Mouse (Mus musculus) forebrain, embryonic 12.5 days (tissue): ENCODE measurements at regions not wholly inside any gene's neighbourhood (a gene's known extent, or its start where the extent isn't known, plus 50 kb on each side); places are given as distances from the start of the nearest gene placed in this dataset.

Experiments
- ATAC-seq: fragments of 200-750 bp; cut with Nextera tagmentation; 2 replicates; pipeline ENCODE4 v1.8.0; 2017; ENCODE audit warnings: moderate TSS enrichment; ENCODE audit not compliant: low FRiP score
- H3K27ac ChIP-seq: fragments of 300-500 bp; sonication (generic); 2 replicates; pipeline ENCODE4 v1.5.1; 2016; ENCODE audit warnings: mild to moderate bottlenecking
- H3K27me3 ChIP-seq: fragments of 300-500 bp; sonication (generic); 2 replicates; pipeline ENCODE4 v1.6.1; 2016; ENCODE audit warnings: mild to moderate bottlenecking
- H3K36me3 ChIP-seq: fragments of 300-500 bp; sonication (generic); replicated peaks from 2 replicates; pipeline ENCODE4 v1.6.1; 2016; ENCODE audit warnings: mild to moderate bottlenecking
- H3K4me1 ChIP-seq: fragments of 300-500 bp; sonication (generic); 2 replicates; pipeline ENCODE4 v1.6.1; 2016
- H3K4me2 ChIP-seq: fragments of 300-500 bp; sonication (generic); 2 replicates; pipeline ENCODE4 v1.6.1; 2016; ENCODE audit warnings: mild to moderate bottlenecking, moderate library complexity
- H3K4me3 ChIP-seq: fragments of 300-500 bp; sonication (generic); replicated peaks from 2 replicates; pipeline ENCODE4 v1.5.1; 2016; ENCODE audit warnings: mild to moderate bottlenecking
- H3K9ac ChIP-seq: fragments of 300-500 bp; sonication (generic); 2 replicates; pipeline ENCODE4 v1.6.1; 2016; ENCODE audit warnings: mild to moderate bottlenecking
- H3K9me3 ChIP-seq: fragments of 300-500 bp; sonication (generic); 2 replicates; pipeline ENCODE4 v1.6.1; 2016
- WGBS: fragments of 180-500 bp; shearing (Covaris S2); methylation state at CpG from one replicate; pipeline ENCODE4 v1.1.7; 2016; 5-methylcytosine and 5-hydroxymethylcytosine counted together

GRCm38 (mm10) chr9:13933404-13933803 lies 105.9 kb downstream of the Fam76b start:
- Histone ChIP-seq H3K36me3 (no peaks in the 10 kb centered on the region), H3K4me3 (no peak overlapping the region), H3K27me3 (no peaks in the 10 kb centered on the region), H3K4me2 (no peak overlapping the region), H3K9me3 (0 out of 2 replicates have a peak, but pooled peaks cover 7% of the 10 kb centered on the region), H3K27ac (no peak overlapping the region), H3K9ac (no peak overlapping the region), H3K4me1 (no peaks in the 10 kb centered on the region)
- 72% methylated on average over 6 of the region's 6 CpGs for WGBS
- no peak for ATAC-seq

- no peak for ATAC-seq
- no peak overlapping the region for H3K9ac ChIP-seq
- H3K27ac ChIP-seq: no peak overlapping the region
- no peaks in the 10 kb centered on the region for H3K9me3 ChIP-seq
- H3K4me1 ChIP-seq: no peaks in the 10 kb centered on the region
- no peak overlapping the region for H3K4me2 ChIP-seq
- H3K27me3 ChIP-seq: no peaks in the 10 kb centered on the region
- no peak overlapping the region for H3K4me3 ChIP-seq
- H3K36me3 ChIP-seq: no peaks in the 10 kb centered on the region
- WGBS: 94% methylated on average over 2 of the region's 2 CpGs
These were observed 109.8 kb downstream of the Fam76b start for GRCm38 (mm10) chr9:13937301-13937700.

- H3K27ac ChIP-seq: no peak overlapping the region
- H3K4me3 ChIP-seq: no peak overlapping the region
- no peak for ATAC-seq
- no peaks in the 10 kb centered on the region for H3K9me3 ChIP-seq
- H3K9ac ChIP-seq: no peak overlapping the region
- H3K4me2 ChIP-seq: no peak overlapping the region
- WGBS: 86% methylated on average over 3 of the region's 3 CpGs
- no peaks in the 10 kb centered on the region for H3K36me3 ChIP-seq
- H3K4me1 ChIP-seq: no peaks in the 10 kb centered on the region
- no peaks in the 10 kb centered on the region for H3K27me3 ChIP-seq
These were observed 119.0 kb downstream of the Fam76b start for GRCm38 (mm10) chr9:13946519-13946918.

- H3K9me3 ChIP-seq: no peaks in the 10 kb centered on the region
- ATAC-seq: no peak
These were observed 124.6 kb downstream of the Fam76b start for GRCm38 (mm10) chr9:13952157-13952556.

GRCm38 (mm10) chr9:13963140-13963763 lies 135.7 kb downstream of the Fam76b start:
- Histone ChIP-seq H3K27me3 (no peaks in the 10 kb centered on the region), H3K9ac (no peak overlapping the region), H3K4me1 (peaks cover 21% of the 10 kb centered on the region), H3K4me3 (no peak overlapping the region), H3K36me3 (no peaks in the 10 kb centered on the region), H3K27ac (no peak overlapping the region), H3K9me3 (no peaks in the 10 kb centered on the region), H3K4me2 (no peak overlapping the region)
- peak; percentile 76; the same call in 1 of the 2 replicates for ATAC-seq
- 17% methylated on average over 7 of the region's 7 CpGs for WGBS

More at GRCm38 (mm10) chr9:13952157-13952556, 124.6 kb downstream of the Fam76b start:
- no peak overlapping the region for H3K4me3 ChIP-seq
- no peak overlapping the region for H3K27ac ChIP-seq
- no peaks in the 10 kb centered on the region for H3K4me1 ChIP-seq
- no peaks in the 10 kb centered on the region for H3K36me3 ChIP-seq
- no peaks in the 10 kb centered on the region for H3K27me3 ChIP-seq
- no peak overlapping the region for H3K9ac ChIP-seq
- no peak overlapping the region for H3K4me2 ChIP-seq

- peaks cover 21% of the 10 kb centered on the region for H3K4me1 ChIP-seq
These were observed 136.3 kb downstream of the Fam76b start for GRCm38 (mm10) chr9:13963796-13964195.

GRCm38 (mm10) chr9:13964256-13964655 lies 136.7 kb downstream of the Fam76b start:
- Histone ChIP-seq H3K27me3 (no peaks in the 10 kb centered on the region), H3K9me3 (no peaks in the 10 kb centered on the region), H3K36me3 (no peaks in the 10 kb centered on the region), H3K9ac (no peak overlapping the region), H3K4me2 (no peak overlapping the region), H3K27ac (no peak overlapping the region), H3K4me3 (no peak overlapping the region), H3K4me1 (peaks cover 21% of the 10 kb centered on the region)
- ATAC-seq: no peak
- WGBS: 72% methylated on average over 4 of the region's 4 CpGs

More at GRCm38 (mm10) chr9:13963796-13964195, 136.3 kb downstream of the Fam76b start:
- Histone ChIP-seq H3K36me3 (no peaks in the 10 kb centered on the region), H3K9ac (no peak overlapping the region), H3K27me3 (no peaks in the 10 kb centered on the region), H3K9me3 (no peaks in the 10 kb centered on the region), H3K4me2 (no peak overlapping the region), H3K27ac (no peak overlapping the region), H3K4me3 (no peak overlapping the region)
- no peak for ATAC-seq
- 76% methylated on average over 3 of the region's 3 CpGs for WGBS

- H3K4me3 ChIP-seq: no peak overlapping the region
- no peaks in the 10 kb centered on the region for H3K36me3 ChIP-seq
- H3K27ac ChIP-seq: no peak overlapping the region
- ATAC-seq: no peak
- no peak overlapping the region for H3K9ac ChIP-seq
- no peaks in the 10 kb centered on the region for H3K9me3 ChIP-seq
- 87% methylated on average over 1 of the region's 1 CpGs for WGBS
- no peaks in the 10 kb centered on the region for H3K27me3 ChIP-seq
- peaks cover 21% of the 10 kb centered on the region for H3K4me1 ChIP-seq
- H3K4me2 ChIP-seq: no peak overlapping the region
These were observed 138.7 kb downstream of the Fam76b start for GRCm38 (mm10) chr9:13966212-13966611.

- no peak overlapping the region for H3K4me2 ChIP-seq
- no peaks in the 10 kb centered on the region for H3K27me3 ChIP-seq
- H3K4me1 ChIP-seq: peaks cover 9% of the 10 kb centered on the region; the same call in 1 of the 2 replicates
- ATAC-seq: no peak
- no peak overlapping the region for H3K9ac ChIP-seq
- H3K9me3 ChIP-seq: no peaks in the 10 kb centered on the region
- H3K27ac ChIP-seq: no peak overlapping the region
- no peaks in the 10 kb centered on the region for H3K36me3 ChIP-seq
- H3K4me3 ChIP-seq: no peak overlapping the region
- 80% methylated on average over 1 of the region's 1 CpGs for WGBS
These were observed 141.7 kb downstream of the Fam76b start for GRCm38 (mm10) chr9:13969262-13969661.

GRCm38 (mm10) chr9:13973600-13973999 lies 146.1 kb downstream of the Fam76b start:
- Histone ChIP-seq H3K27me3 (no peaks in the 10 kb centered on the region), H3K36me3 (no peaks in the 10 kb centered on the region), H3K27ac (no peak overlapping the region), H3K4me2 (no peak overlapping the region), H3K9me3 (no peaks in the 10 kb centered on the region), H3K9ac (no peak overlapping the region), H3K4me1 (no peaks in the 10 kb centered on the region), H3K4me3 (no peak overlapping the region)
- WGBS: 73% methylated on average over 4 of the region's 4 CpGs
- ATAC-seq: no peak

GRCm38 (mm10) chr9:13974870-13975269 lies 147.4 kb downstream of the Fam76b start:
- Histone ChIP-seq H3K4me1 (no peaks in the 10 kb centered on the region), H3K36me3 (no peaks in the 10 kb centered on the region), H3K27ac (no peak overlapping the region), H3K9me3 (no peaks in the 10 kb centered on the region), H3K27me3 (no peaks in the 10 kb centered on the region), H3K4me3 (no peak overlapping the region), H3K4me2 (no peak overlapping the region), H3K9ac (no peak overlapping the region)
- no peak for ATAC-seq
- 83% methylated on average over 1 of the region's 1 CpGs for WGBS

- Histone ChIP-seq H3K27me3 (no peaks in the 10 kb centered on the region), H3K4me2 (no peak overlapping the region), H3K27ac (no peak overlapping the region), H3K9ac (no peak overlapping the region), H3K36me3 (no peaks in the 10 kb centered on the region), H3K4me3 (no peak overlapping the region), H3K4me1 (no peaks in the 10 kb centered on the region), H3K9me3 (no peaks in the 10 kb centered on the region)
- ATAC-seq: no peak
- 70% methylated on average over 6 of the region's 6 CpGs for WGBS
These were observed 151.3 kb downstream of the Fam76b start for GRCm38 (mm10) chr9:13978842-13979241.

- no peak for ATAC-seq
- Histone ChIP-seq H3K9ac (no peak overlapping the region), H3K4me3 (no peak overlapping the region), H3K27ac (no peak overlapping the region), H3K4me1 (no peaks in the 10 kb centered on the region), H3K27me3 (no peaks in the 10 kb centered on the region), H3K9me3 (no peaks in the 10 kb centered on the region), H3K36me3 (no peaks in the 10 kb centered on the region), H3K4me2 (no peak overlapping the region)
- 93% methylated on average over 8 of the region's 8 CpGs for WGBS
These were observed 160.0 kb downstream of the Fam76b start for GRCm38 (mm10) chr9:13987486-13987885.
